Mouse (Mus musculus) embryonic facial prominence, embryonic 15.5 days (tissue): ENCODE measurements at regions not wholly inside any gene's neighbourhood (a gene's known extent, or its start where the extent isn't known, plus 50 kb on each side); places are given as distances from the start of the nearest gene placed in this dataset.
A peak's percentile ranks its signal among the peaks of the same experiment; 100 is the strongest.

ENCODE experiments used
- ATAC-seq: fragments of 200-750 bp; cut with Nextera tagmentation; 2 replicates; pipeline ENCODE4 v1.8.0; 2017; ENCODE audit warnings: low read depth, moderate TSS enrichment; ENCODE audit not compliant: insufficient number of reproducible peaks, low FRiP score, low TSS enrichment
- H3K27ac ChIP-seq: fragments of 300-500 bp; sonication (generic); replicated peaks from 2 replicates; pipeline ENCODE4 v1.5.1; 2015; ENCODE audit warnings: mild to moderate bottlenecking, inconsistent platforms
- H3K27me3 ChIP-seq: fragments of 300-500 bp; sonication (generic); 2 replicates; pipeline ENCODE4 v1.6.1; 2015; ENCODE audit warnings: inconsistent platforms
- H3K36me3 ChIP-seq: fragments of 300-500 bp; sonication (generic); 2 replicates; pipeline ENCODE4 v1.6.1; 2015; ENCODE audit warnings: mild to moderate bottlenecking, inconsistent platforms
- H3K4me1 ChIP-seq: fragments of 300-500 bp; sonication (generic); 2 replicates; pipeline ENCODE4 v1.6.1; 2015; ENCODE audit warnings: inconsistent platforms
- H3K4me2 ChIP-seq: fragments of 300-500 bp; sonication (generic); replicated peaks from 2 replicates; pipeline ENCODE4 v1.6.1; 2015; ENCODE audit warnings: mild to moderate bottlenecking, inconsistent platforms
- H3K4me3 ChIP-seq: fragments of 300-500 bp; sonication (generic); replicated peaks from 2 replicates; pipeline ENCODE4 v1.5.1; 2015; ENCODE audit warnings: mild to moderate bottlenecking, inconsistent platforms
- H3K9ac ChIP-seq: fragments of 300-500 bp; sonication (generic); 2 replicates; pipeline ENCODE4 v1.6.1; 2015; ENCODE audit warnings: inconsistent platforms
- H3K9me3 ChIP-seq: fragments of 300-500 bp; sonication (generic); replicated peaks from 2 replicates; pipeline ENCODE4 v1.6.1; 2016; ENCODE audit warnings: inconsistent platforms
- WGBS: fragments of 180-500 bp; shearing (Covaris S2); methylation state at CpG from one replicate; pipeline ENCODE4 v1.1.7; 2015; 5-methylcytosine and 5-hydroxymethylcytosine counted together

- peaks cover 6% of the 10 kb centered on the region; the same call in 1 of the 2 replicates for H3K4me1 ChIP-seq
Observed at GRCm38 (mm10) chr3:138609749-138610148, 83.8 kb downstream of the Eif4e start.

DNA sequence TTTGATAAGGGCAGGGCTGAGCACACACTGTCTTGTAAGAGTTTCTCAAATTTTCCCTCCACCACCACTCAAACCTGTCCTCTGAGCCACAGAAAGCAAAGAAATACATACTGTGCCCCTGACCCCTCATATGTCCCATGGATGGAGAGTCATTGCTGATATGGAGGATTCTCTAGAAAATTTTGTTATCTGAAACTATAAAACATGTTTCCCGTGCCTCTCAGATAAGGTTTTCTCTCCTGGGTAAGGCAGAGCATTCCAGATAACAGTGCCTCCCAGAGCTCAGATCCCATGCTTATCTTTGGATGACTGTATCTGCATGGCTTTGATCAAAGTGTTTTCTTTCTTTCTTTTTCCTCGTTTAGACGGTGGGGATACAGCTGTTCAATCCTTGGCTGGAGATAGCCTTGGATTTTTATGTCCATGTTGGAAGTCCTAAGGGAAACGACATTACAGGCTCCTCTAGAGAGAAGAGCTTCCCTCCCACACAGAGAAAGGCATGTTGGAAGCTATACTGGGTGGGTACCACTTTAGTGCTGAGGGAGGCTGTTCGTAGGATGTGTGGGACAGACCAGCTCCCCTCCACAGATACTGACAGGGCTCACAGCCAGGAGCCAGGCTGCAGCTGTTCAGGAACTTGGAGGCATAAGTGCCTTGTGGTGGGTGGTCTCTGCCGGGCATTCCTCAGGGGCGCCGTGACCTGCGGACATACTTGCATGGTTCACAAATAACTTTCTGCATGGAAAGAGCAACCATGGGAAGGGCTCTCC is 87.1 kb downstream of the Eif4e start:
- H3K27me3 ChIP-seq: no peaks in the 10 kb centered on the region
- H3K9ac ChIP-seq: no peak overlapping the region
- H3K36me3 ChIP-seq: no peaks in the 10 kb centered on the region
- H3K9me3 ChIP-seq: no peaks in the 10 kb centered on the region
- H3K4me3 ChIP-seq: no peak overlapping the region
- no peak overlapping the region for H3K27ac ChIP-seq
- H3K4me1 ChIP-seq: peaks cover 6% of the 10 kb centered on the region; the same call in 1 of the 2 replicates
- no peak overlapping the region for H3K4me2 ChIP-seq
- WGBS: 59% methylated on average over 9 of the region's 9 CpGs
- no peak for ATAC-seq

More at GRCm38 (mm10) chr3:138609749-138610148, 83.8 kb downstream of the Eif4e start:
- WGBS: 52% methylated on average over 1 of the region's 1 CpGs
- H3K36me3 ChIP-seq: no peaks in the 10 kb centered on the region
- H3K9me3 ChIP-seq: no peaks in the 10 kb centered on the region
- H3K4me3 ChIP-seq: no peak overlapping the region
- H3K27ac ChIP-seq: no peak overlapping the region
- no peak for ATAC-seq
- H3K9ac ChIP-seq: no peak overlapping the region
- no peaks in the 10 kb centered on the region for H3K27me3 ChIP-seq
- no peak overlapping the region for H3K4me2 ChIP-seq

DNA sequence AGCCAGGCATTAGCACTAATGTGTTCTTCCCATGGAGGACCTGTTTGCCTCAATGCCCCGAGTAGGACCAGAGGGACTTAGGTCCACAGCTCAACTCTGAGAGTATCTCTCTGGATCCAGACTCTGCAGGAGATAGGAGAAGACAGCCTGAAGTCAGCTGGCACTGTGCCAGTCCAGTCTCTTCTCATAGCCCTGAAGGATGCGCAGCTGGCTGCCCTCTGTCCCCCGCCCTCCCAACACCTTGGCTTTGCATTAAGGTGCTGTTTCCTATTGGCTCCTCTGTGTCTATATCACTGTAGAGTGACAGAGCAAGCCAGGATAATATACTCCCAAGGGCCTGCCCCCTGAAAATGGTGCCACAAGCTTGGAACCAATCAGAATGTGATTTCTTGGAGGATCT is 87.7 kb downstream of the Eif4e start:
- ATAC-seq: no peak
- Histone ChIP-seq H3K27ac (no peak overlapping the region), H3K9me3 (no peaks in the 10 kb centered on the region), H3K36me3 (no peaks in the 10 kb centered on the region), H3K4me1 (peaks cover 6% of the 10 kb centered on the region; the same call in 1 of the 2 replicates), H3K27me3 (no peaks in the 10 kb centered on the region), H3K9ac (no peak overlapping the region), H3K4me3 (no peak overlapping the region), H3K4me2 (no peak overlapping the region)
- WGBS: 90% methylated on average over 3 of the region's 3 CpGs

DNA sequence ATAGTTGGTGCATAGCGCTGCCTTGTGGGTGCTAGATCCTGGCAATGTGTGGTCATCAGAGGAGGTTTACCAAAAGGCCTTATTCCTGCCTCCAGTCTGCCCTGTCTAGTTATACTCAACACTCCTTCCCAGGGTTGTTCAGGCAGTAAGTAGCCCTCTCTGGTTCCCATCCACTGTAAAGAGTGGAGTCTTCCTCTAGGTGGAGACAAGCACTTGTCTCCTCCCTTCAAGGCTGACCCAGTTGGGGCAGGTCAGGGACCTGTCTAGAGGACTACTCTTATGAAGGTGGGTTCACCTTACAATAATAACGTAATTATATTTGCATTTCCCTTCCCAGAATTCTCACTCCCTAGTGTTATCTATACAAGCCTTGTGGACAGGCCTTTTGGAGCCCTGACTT is 88.9 kb downstream of the Eif4e start:
- ATAC-seq: no peak
- no peak overlapping the region for H3K4me3 ChIP-seq
- H3K9me3 ChIP-seq: no peaks in the 10 kb centered on the region
- no peaks in the 10 kb centered on the region for H3K27me3 ChIP-seq
- no peak overlapping the region for H3K9ac ChIP-seq
- H3K4me1 ChIP-seq: peaks cover 6% of the 10 kb centered on the region; the same call in 1 of the 2 replicates
- whole genome bisulfite sequencing: 77% methylated on average over 2 of the region's 2 CpGs
- H3K4me2 ChIP-seq: no peak overlapping the region
- no peak overlapping the region for H3K27ac ChIP-seq
- H3K36me3 ChIP-seq: no peaks in the 10 kb centered on the region

DNA sequence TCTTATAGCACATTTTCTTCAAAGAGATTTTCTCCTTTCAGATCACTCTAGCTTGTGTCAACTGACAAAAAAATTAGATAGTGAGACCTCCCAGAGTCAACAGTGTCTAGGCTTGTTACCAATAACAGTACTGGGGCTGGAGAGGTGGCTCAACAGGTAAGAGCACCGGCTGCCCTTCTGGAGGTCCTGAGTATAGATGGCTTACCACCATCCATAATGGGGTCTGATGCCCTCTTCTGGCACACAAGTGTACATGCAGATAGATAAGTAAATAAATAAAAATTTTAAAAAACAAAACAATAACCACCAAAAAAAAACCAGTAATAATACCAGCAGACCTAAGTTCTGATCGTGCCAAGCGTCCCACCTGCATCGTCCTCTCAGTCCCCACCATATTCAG is 94.3 kb downstream of the Eif4e start:
- Histone ChIP-seq H3K27me3 (no peaks in the 10 kb centered on the region), H3K9ac (no peak overlapping the region), H3K4me2 (no peak overlapping the region), H3K36me3 (no peaks in the 10 kb centered on the region), H3K4me3 (no peak overlapping the region), H3K4me1 (no peaks in the 10 kb centered on the region), H3K9me3 (no peaks in the 10 kb centered on the region), H3K27ac (no peak overlapping the region)
- no peak for ATAC-seq
- 79% methylated on average over 4 of the region's 4 CpGs for WGBS

GRCm38 (mm10) chr3:138624128-138624527 is 98.1 kb downstream of the Eif4e start:
- H3K9me3 ChIP-seq: no peaks in the 10 kb centered on the region
- no peak overlapping the region for H3K27ac ChIP-seq
- H3K9ac ChIP-seq: no peak overlapping the region
- H3K4me3 ChIP-seq: no peak overlapping the region
- no peaks in the 10 kb centered on the region for H3K36me3 ChIP-seq
- no peaks in the 10 kb centered on the region for H3K4me1 ChIP-seq
- H3K27me3 ChIP-seq: no peaks in the 10 kb centered on the region
- ATAC-seq: no peak
- 71% methylated on average over 2 of the region's 2 CpGs for WGBS
- no peak overlapping the region for H3K4me2 ChIP-seq

DNA sequence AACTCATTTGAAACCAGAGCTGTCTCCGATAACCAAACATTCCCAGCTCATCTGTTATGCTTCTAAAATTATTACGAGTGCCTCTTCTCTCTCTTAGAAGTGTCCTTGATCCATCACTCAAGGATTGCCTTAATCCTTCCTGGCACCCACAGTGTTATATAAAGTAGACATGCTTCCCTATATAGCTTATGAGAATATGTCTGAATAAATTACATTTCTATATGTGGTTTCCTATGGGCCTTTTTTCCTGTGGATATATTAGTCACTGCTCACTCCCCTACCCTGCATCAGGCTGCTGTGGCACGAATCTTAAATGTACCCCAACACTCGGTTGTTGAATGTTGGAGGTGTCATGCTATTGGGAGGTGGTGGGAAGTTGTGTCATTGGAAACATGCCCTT is 100.3 kb downstream of the Eif4e start:
- ATAC-seq: no peak
- no peak overlapping the region for H3K27ac ChIP-seq
- H3K4me3 ChIP-seq: no peak overlapping the region
- H3K4me1 ChIP-seq: no peaks in the 10 kb centered on the region
- no peaks in the 10 kb centered on the region for H3K27me3 ChIP-seq
- WGBS: 76% methylated on average over 4 of the region's 4 CpGs
- H3K9ac ChIP-seq: no peak overlapping the region
- H3K4me2 ChIP-seq: no peak overlapping the region
- no peaks in the 10 kb centered on the region for H3K36me3 ChIP-seq
- H3K9me3 ChIP-seq: no peaks in the 10 kb centered on the region

DNA sequence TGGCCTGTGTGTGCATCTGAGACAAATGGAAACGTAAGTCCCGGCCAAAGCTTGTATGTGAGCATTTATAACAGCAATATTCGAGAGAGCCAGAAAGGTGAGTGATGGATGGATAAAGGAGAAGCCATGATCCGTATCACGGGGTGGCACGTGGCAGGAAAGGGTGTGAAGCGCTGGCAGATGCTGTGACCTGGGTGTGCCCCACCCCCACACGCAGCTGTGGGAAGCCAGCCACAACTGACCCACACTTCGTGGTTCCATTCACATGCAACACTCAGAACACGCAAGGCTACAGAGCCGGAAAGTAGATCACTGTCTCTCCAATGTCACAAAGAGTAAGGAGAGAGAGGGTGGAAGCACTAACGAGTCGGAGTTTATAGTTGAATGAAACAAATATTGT is 104.3 kb downstream of the Eif4e start:
- no peaks in the 10 kb centered on the region for H3K4me1 ChIP-seq
- H3K4me2 ChIP-seq: no peak overlapping the region
- no peak for ATAC-seq
- no peaks in the 10 kb centered on the region for H3K27me3 ChIP-seq
- 82% methylated on average over 13 of the region's 13 CpGs for WGBS
- H3K9me3 ChIP-seq: no peaks in the 10 kb centered on the region
- no peak overlapping the region for H3K9ac ChIP-seq
- H3K4me3 ChIP-seq: no peak overlapping the region
- no peak overlapping the region for H3K27ac ChIP-seq
- H3K36me3 ChIP-seq: no peaks in the 10 kb centered on the region

DNA sequence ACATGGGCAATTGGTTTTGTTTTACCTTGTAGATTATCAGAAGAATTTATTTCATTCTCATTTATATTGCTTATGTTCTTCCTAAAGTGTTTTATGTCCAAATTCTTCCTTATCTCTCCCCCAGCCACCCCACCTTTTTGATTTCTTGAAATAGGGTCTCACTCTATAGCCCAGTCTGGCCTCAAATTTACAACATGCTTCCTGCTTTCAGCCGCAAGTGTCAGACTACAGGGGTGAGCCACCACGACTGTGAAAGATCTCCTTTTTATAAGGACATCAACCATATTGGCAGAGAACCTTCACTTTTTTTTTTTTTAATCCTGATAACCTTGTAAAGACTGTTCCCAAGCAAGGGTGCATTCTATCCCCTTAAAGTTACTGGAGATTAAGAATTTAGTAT is 106.1 kb downstream of the Eif4e start:
- no peaks in the 10 kb centered on the region for H3K4me1 ChIP-seq
- 55% methylated on average over 2 of the region's 2 CpGs for WGBS
- H3K27ac ChIP-seq: no peak overlapping the region
- H3K9ac ChIP-seq: no peak overlapping the region
- no peaks in the 10 kb centered on the region for H3K27me3 ChIP-seq
- no peak overlapping the region for H3K4me3 ChIP-seq
- H3K4me2 ChIP-seq: no peak overlapping the region
- H3K9me3 ChIP-seq: no peaks in the 10 kb centered on the region
- H3K36me3 ChIP-seq: no peaks in the 10 kb centered on the region
- ATAC-seq: no peak

GRCm38 (mm10) chr3:138642026-138642425 is 100.0 kb upstream of the Tspan5 start:
- H3K4me1 ChIP-seq: peaks cover 15% of the 10 kb centered on the region
- no peaks in the 10 kb centered on the region for H3K27me3 ChIP-seq
- no peak overlapping the region for H3K9ac ChIP-seq
- no peak overlapping the region for H3K4me3 ChIP-seq
- H3K27ac ChIP-seq: no peak overlapping the region
- no peak overlapping the region for H3K4me2 ChIP-seq
- ATAC-seq: no peak
- 96% methylated on average over 1 of the region's 1 CpGs for WGBS
- no peaks in the 10 kb centered on the region for H3K36me3 ChIP-seq
- no peaks in the 10 kb centered on the region for H3K9me3 ChIP-seq

DNA sequence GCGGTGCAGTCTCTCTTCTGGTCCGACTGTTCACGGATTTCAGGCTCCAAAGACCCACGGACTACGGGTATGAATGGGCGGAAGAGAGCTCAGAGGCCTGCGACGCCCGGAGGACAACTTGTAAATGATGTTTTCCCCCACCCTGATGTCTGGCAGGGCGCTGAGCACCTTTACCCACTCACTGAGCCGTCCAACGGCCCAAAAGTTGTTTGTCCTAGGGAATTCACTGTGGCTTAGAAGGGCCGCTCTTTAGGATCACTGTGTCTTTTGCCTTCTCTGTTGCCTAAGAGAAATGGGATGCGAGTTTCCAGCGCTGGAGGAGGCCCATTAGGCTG is 98.1 kb upstream of the Tspan5 start:
- peaks cover 15% of the 10 kb centered on the region for H3K4me1 ChIP-seq
- peak overlapping the region; percentile 78 for H3K27ac ChIP-seq
- no peaks in the 10 kb centered on the region for H3K9me3 ChIP-seq
- WGBS: 25% methylated on average over 15 of the region's 15 CpGs
- H3K27me3 ChIP-seq: no peaks in the 10 kb centered on the region
- no peak overlapping the region; the same call in 1 of the 2 replicates for H3K9ac ChIP-seq
- ATAC-seq: no peak
- peak overlapping the region; percentile 31 for H3K4me3 ChIP-seq
- H3K4me2 ChIP-seq: peak overlapping the region; percentile 53
- no peaks in the 10 kb centered on the region for H3K36me3 ChIP-seq
